Mouse (Mus musculus): ENCODE results near the gene Sptssa. TPM values are rescaled to one million over a fixed set of nuclear protein-coding genes. Genes with fewer than 3 reads are reported as not detected.

Sptssa gene
- 50.9 TPM for polyA plus RNA-seq (2014; fragmentation: Illumina TruSeq; extraction: RNeasy Lipid Tissue Mini Kit (QIAGEN cat#74804); ENCODE audit: low read depth, low replicate concordance)

DNA sequence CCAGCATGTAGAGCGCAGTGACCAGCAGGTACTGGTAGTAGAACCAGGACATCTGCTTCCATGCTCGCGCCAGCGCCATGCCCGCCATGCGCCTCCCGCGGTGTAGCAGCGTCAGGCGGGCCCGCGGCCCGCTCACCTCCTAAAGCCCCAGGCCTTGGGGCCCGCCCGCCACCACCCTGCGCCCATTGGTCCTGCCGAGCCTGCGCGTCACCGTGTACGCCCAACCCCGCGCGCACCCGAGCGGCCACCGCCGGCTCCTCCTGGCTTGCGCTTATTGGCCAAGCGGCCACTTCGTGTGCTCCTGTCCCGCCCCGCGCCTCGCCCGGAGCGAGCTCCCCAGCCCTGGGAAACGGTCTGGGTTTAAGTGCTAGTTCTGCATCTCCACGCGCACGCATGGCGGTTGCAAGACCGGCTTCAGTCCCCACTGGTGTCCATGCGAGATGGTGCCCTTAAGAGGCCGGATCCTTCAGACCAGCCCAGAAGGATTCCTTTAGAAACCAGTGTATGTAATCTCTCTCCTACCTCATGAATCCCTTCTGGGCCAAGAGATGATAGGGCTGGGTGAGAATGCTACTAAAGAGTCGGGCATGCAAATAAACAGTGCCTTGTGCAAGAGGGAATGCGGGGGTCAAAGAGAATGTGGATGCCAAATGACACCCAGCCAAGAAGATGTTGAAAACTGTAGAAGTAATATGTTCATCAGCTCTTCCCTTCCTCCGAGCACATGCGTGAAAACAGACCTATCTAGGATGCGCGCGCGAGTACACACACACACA is at the start of gene Sptssa:
Sptssa (minus strand) TSS at position 178 of the 776 bp plus-strand sequence.

GRCm38 (mm10) chr12:54695511-54696241 is 39.3 kb upstream of the Sptssa start, which contains the start of gene Eapp:
TSS of gene Eapp (minus strand) at chr12:54695897.

Other genes starting within 250 kb of the Sptssa start
- 26.3 TPM for gene Eapp, start 39.3 kb upstream of the Sptssa start, polyA plus RNA-seq (2014; fragmentation: Illumina TruSeq; extraction: RNeasy Lipid Tissue Mini Kit (QIAGEN cat#74804); ENCODE audit: low read depth, low replicate concordance)
- gene Snx6, start 139.1 kb upstream of the Sptssa start, polyA plus RNA-seq (2014; fragmentation: Illumina TruSeq; extraction: RNeasy Lipid Tissue Mini Kit (QIAGEN cat#74804); ENCODE audit: low read depth, low replicate concordance) = 35.8 TPM
- gene Cfl2, start 206.3 kb upstream of the Sptssa start, polyA plus RNA-seq (2014; fragmentation: Illumina TruSeq; extraction: RNeasy Lipid Tissue Mini Kit (QIAGEN cat#74804); ENCODE audit: low read depth, low replicate concordance) = 455 TPM